9 mouse cellular contexts compared by ENCODE assay signal in genomic region chr5:113634024-113634651, GRCm38 (mm10). TPM values are rescaled to one million over a fixed set of nuclear protein-coding genes. Genes with fewer than 3 reads are reported as not detected.
DNase-seq lines count a peak whose midpoint lies in the region; ATAC-seq lines count a peak whose summit lies in the region.
"Had no signal": no experiment of that assay in that cellular context is flagged by ENCODE, and none has a peak within 500 bp of the region (broad histone marks: within the 10 kb centered on the region; RNA-seq: fewer than 3 reads in every experiment).

No protein-coding gene starts in this region.

- H3K9ac ChIP-seq in embryonic facial prominence, embryonic 13.5 days: no peak overlapping the region; the same call in 1 of the 2 replicates
- no peak overlapping the region for H3K9ac ChIP-seq in heart, embryonic 15.5 days
- H3K9ac ChIP-seq: liver, embryonic 13.5 days had no signal

- H3K4me2 ChIP-seq in embryonic facial prominence, embryonic 13.5 days: no peak overlapping the region
- no peak overlapping the region for H3K4me2 ChIP-seq in heart, embryonic 15.5 days
- H3K4me2 ChIP-seq: liver, embryonic 13.5 days had no signal

- H3K36me3 ChIP-seq in embryonic facial prominence, embryonic 13.5 days: no peaks in the 10 kb centered on the region
- no peaks in the 10 kb centered on the region for H3K36me3 ChIP-seq in heart, embryonic 15.5 days
- H3K36me3 ChIP-seq: liver, embryonic 13.5 days had no signal

- no peak for ATAC-seq in embryonic facial prominence, embryonic 13.5 days (ENCODE audit: insufficient number of reproducible peaks, insufficient read depth, low FRiP score, low TSS enrichment, low read depth)
- peak; percentile 45; the same call in 1 of the 2 replicates for ATAC-seq in heart, embryonic 15.5 days (replicated peaks; ENCODE audit: insufficient number of reproducible peaks, insufficient read depth, low FRiP score, low read depth)
- peak; percentile 60 for ATAC-seq in megakaryocyte, adult 5-6 weeks (ENCODE audit: poor library complexity, severe bottlenecking)

- H3K4me1 ChIP-seq in embryonic facial prominence, embryonic 13.5 days: peaks cover 42% of the 10 kb centered on the region
- H3K4me1 ChIP-seq in heart, embryonic 15.5 days (replicated peaks): peaks cover 48% of the 10 kb centered on the region

- 58% methylated on average over 13 of the region's 13 CpGs for WGBS in embryonic facial prominence, embryonic 13.5 days
- WGBS in heart, embryonic 15.5 days: 42% methylated on average over 13 of the region's 13 CpGs

- no peaks in the 10 kb centered on the region for H3K9me3 ChIP-seq in embryonic facial prominence, embryonic 13.5 days
- H3K9me3 ChIP-seq in heart, embryonic 15.5 days (replicated peaks): no peaks in the 10 kb centered on the region
- H3K9me3 ChIP-seq: liver, embryonic 13.5 days had no signal

- no peak overlapping the region for H3K4me3 ChIP-seq in embryonic facial prominence, embryonic 13.5 days
- H3K4me3 ChIP-seq in heart, embryonic 15.5 days: no peak overlapping the region
- H3K4me3 ChIP-seq: liver, embryonic 13.5 days had no signal

- DNase-seq in urinary bladder, postnatal 14 days (ENCODE audit: low spot score): peak; percentile 49
- no peak for DNase-seq in urinary bladder, postnatal 25 days (ENCODE audit: low spot score)
- peak; percentile 62 to 78 for DNase-seq in layer of hippocampus, postnatal 14 days (ENCODE audit: low spot score in 2 of 2)
- DNase-seq in yolk sac, embryonic 10.5 days (ENCODE audit: low spot score): no peak
- DNase-seq in embryo, embryonic 9.5 days (ENCODE audit: extremely low spot score): no peak
- DNase-seq: liver, embryonic 13.5 days had no signal

- H3K27me3 ChIP-seq in embryonic facial prominence, embryonic 13.5 days: no peaks in the 10 kb centered on the region
- peaks cover 26% of the 10 kb centered on the region for H3K27me3 ChIP-seq in heart, embryonic 15.5 days
- H3K27me3 ChIP-seq: liver, embryonic 13.5 days had no signal

- peak overlapping the region; percentile 40; the same call in 1 of the 2 replicates for H3K27ac ChIP-seq in embryonic facial prominence, embryonic 13.5 days
- peak overlapping the region; percentile 39 for H3K27ac ChIP-seq in heart, embryonic 15.5 days
- H3K27ac ChIP-seq: liver, embryonic 13.5 days had no signal

RNA-seq across cellular contexts. Expression of gene Cmklr1, which starts 16.1 kb away (rescaled TPM):
- polyA plus RNA-seq in embryonic facial prominence, embryonic 13.5 days (2015; fragmentation: Nextera tagmentation; extraction: Ambion mirVana): 4.5 and 5.3 TPM in 2 replicates
- 4.4 and 5.0 TPM in 2 replicates for polyA plus RNA-seq in heart, embryonic 15.5 days (2015; fragmentation: Nextera tagmentation; extraction: Ambion mirVana)
- total RNA-seq in layer of hippocampus, postnatal 14 days (2021): 1 to 10 TPM; 2.8 to 5.1 TPM
- 1.9 and 2.1 TPM in 2 replicates for total RNA-seq in megakaryocyte, adult 5-6 weeks (2015)
- total RNA-seq in megakaryocyte, adult 5-6 weeks (2017): 0.41 and 2.2 TPM in 2 replicates

Comparison
In these comparisons a context has a peak if more than half of its experiments do, and no peak if none do; other contexts are left out.
1. DNase-seq: peak in urinary bladder, postnatal 14 days (single experiment) and layer of hippocampus, postnatal 14 days (2 of 2); none in urinary bladder, postnatal 25 days (single experiment), yolk sac, embryonic 10.5 days (single experiment) and embryo, embryonic 9.5 days (single experiment).